Mouse (Mus musculus): ENCODE measurements at regions not wholly inside any gene's neighbourhood (a gene's known extent, or its start where the extent isn't known, plus 50 kb on each side); places are given as distances from the start of the nearest gene placed in this dataset.

GRCm38 (mm10) chr7:73616015-73616414 lies 74.4 kb upstream of the Chd2 start:
- peak overlapping the region; percentile 78 for H3K9ac ChIP-seq (ENCODE audit: insufficient read depth, low read depth, low read length, poor library complexity, severe bottlenecking)
- H3K4me3 ChIP-seq (ENCODE audit: insufficient read depth in 1 of 2, low read depth in 1 of 2, low read length in 2 of 2, poor library complexity in 1 of 2, severe bottlenecking in 1 of 2): no peak overlapping the region; a peak in 1 of 4 replicates
- H3K36me3 ChIP-seq (ENCODE audit: control insufficient read depth, insufficient read depth, low read length, poor library complexity, severe bottlenecking): no peaks in the 10 kb centered on the region
- DNase-seq (ENCODE audit: low read depth, low spot score): no peak
- TF ChIP-seq ZNF384 (IDR thresholded peaks at IDR 0.05; ENCODE audit: low read depth, low read length) (no peak), HCFC1 (IDR thresholded peaks at IDR 0.05; ENCODE audit: borderline replicate concordance, insufficient read depth, low read length) (no peak), CHD2 (IDR thresholded peaks at IDR 0.05; ENCODE audit: low read depth, low read length) (no peak), ZC3H11A (IDR thresholded peaks at IDR 0.05; ENCODE audit: borderline replicate concordance, low read depth, low read length) (no peak), MAFK (IDR thresholded peaks at IDR 0.05; ENCODE audit: insufficient read depth, low read depth, low read length) (no peak)
- peak overlapping the region; percentile 99 for H3K27ac ChIP-seq (ENCODE audit: insufficient read depth, low read depth, low read length, poor library complexity, severe bottlenecking)
- H3K9me3 ChIP-seq (ENCODE audit: control insufficient read depth, insufficient read depth, low read depth, low read length): no peaks in the 10 kb centered on the region
- peaks cover 6 to 16% of the 10 kb centered on the region in 2 experiments; a peak in 3 of 4 replicates for H3K4me1 ChIP-seq (ENCODE audit: control insufficient read depth in 2 of 2, insufficient read depth in 2 of 2, low read length in 2 of 2, poor library complexity in 1 of 2)
- in situ Hi-C loops (cut with MboI; ENCODE audit: low sequenced_read_pairs in 2 of 2, unreplicated experiment in 2 of 2): no loop called here

DNA sequence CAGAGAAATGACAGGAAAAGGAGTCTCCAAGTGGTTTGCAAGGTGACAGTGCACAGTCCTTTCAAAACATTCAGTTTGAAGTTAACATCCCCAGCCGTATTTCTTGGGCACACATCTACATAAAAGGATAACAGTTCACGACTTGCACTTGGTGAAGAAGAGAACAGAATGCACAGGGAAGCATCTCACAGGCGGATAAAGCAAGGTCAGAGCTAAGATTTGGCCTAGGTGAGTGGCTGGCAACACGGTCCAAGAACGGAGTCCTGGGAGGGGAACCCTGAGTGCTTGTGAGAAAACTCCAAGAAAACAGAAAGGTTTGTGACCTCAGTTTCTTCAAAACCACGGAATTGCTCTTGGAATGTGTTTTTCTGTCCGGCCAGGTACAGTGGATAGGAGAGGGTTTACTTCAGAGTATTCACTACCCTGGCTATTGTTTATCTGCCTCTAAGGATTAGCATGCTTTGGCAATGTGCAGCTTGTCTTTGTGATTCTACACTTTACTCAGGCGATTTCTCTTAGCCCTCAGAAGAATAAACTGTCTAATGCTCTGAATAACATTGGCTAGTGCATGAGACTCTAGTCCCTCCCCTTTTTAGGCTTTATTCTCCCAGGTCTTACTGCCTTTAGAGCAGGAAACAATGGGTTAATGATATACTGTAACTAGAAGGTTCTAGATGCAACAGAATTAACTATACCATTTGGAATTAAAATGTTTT lies 73.4 kb upstream of the Chd2 start:
- Histone ChIP-seq H3K4me3 (ENCODE audit: insufficient read depth in 1 of 2, low read depth in 1 of 2, low read length in 2 of 2, poor library complexity in 1 of 2, severe bottlenecking in 1 of 2) (no peak overlapping the region), H3K9me3 (ENCODE audit: control insufficient read depth, insufficient read depth, low read depth, low read length) (no peaks in the 10 kb centered on the region), H3K27ac (ENCODE audit: insufficient read depth, low read depth, low read length, poor library complexity, severe bottlenecking) (peak overlapping the region; percentile 80; the same call in 1 of the 2 replicates), H3K4me1 (ENCODE audit: control insufficient read depth in 2 of 2, insufficient read depth in 2 of 2, low read length in 2 of 2, poor library complexity in 1 of 2) (peaks cover 3 to 16% of the 10 kb centered on the region in 2 experiments; a peak in 3 of 4 replicates), H3K9ac (ENCODE audit: insufficient read depth, low read depth, low read length, poor library complexity, severe bottlenecking) (peak overlapping the region; percentile 46; the same call in 1 of the 2 replicates), H3K36me3 (ENCODE audit: control insufficient read depth, insufficient read depth, low read length, poor library complexity, severe bottlenecking) (no peaks in the 10 kb centered on the region)
- no peak for TF ChIP-seq CHD2 (IDR thresholded peaks at IDR 0.05; ENCODE audit: low read depth, low read length)
- TF ChIP-seq ZC3H11A (IDR thresholded peaks at IDR 0.05; ENCODE audit: borderline replicate concordance, low read depth, low read length): no peak
- TF ChIP-seq MAFK (IDR thresholded peaks at IDR 0.05; ENCODE audit: insufficient read depth, low read depth, low read length): no peak
- no peak for TF ChIP-seq HCFC1 (IDR thresholded peaks at IDR 0.05; ENCODE audit: borderline replicate concordance, insufficient read depth, low read length)
- TF ChIP-seq ZNF384 (IDR thresholded peaks at IDR 0.05; ENCODE audit: low read depth, low read length): no peak
- DNase-seq (ENCODE audit: low read depth, low spot score): no peak
- in situ Hi-C loops (cut with MboI; ENCODE audit: low sequenced_read_pairs in 2 of 2, unreplicated experiment in 2 of 2): no loop called here

DNA sequence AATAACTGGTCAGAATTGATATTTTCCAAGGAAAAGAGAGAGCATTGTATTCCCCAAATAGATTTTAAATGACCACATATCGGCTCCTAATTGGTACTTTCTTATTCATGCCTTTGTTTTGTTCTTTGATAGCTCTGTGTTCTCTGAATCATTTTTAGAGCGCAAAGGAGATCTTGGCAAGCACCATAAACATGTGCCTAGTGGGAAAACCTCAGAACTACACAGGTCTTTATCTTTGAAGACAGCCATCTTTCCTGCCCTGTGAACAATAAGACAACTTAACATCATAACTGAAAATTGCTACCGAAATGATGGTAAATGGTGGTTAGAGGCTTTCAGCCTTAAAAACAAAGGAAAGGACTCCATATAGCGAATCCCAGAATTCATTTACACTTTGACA lies 72.7 kb upstream of the Chd2 start:
- in situ Hi-C loops (cut with MboI; ENCODE audit: low sequenced_read_pairs in 2 of 2, unreplicated experiment in 2 of 2): no loop called here
- Histone ChIP-seq H3K9ac (ENCODE audit: insufficient read depth, low read depth, low read length, poor library complexity, severe bottlenecking) (no peak overlapping the region), H3K9me3 (ENCODE audit: control insufficient read depth, insufficient read depth, low read depth, low read length) (no peaks in the 10 kb centered on the region), H3K4me3 (ENCODE audit: insufficient read depth in 1 of 2, low read depth in 1 of 2, low read length in 2 of 2, poor library complexity in 1 of 2, severe bottlenecking in 1 of 2) (no peak overlapping the region), H3K4me1 (ENCODE audit: control insufficient read depth in 2 of 2, insufficient read depth in 2 of 2, low read length in 2 of 2, poor library complexity in 1 of 2) (peaks cover 3 to 16% of the 10 kb centered on the region in 2 experiments; a peak in 3 of 4 replicates), H3K36me3 (ENCODE audit: control insufficient read depth, insufficient read depth, low read length, poor library complexity, severe bottlenecking) (no peaks in the 10 kb centered on the region), H3K27ac (ENCODE audit: insufficient read depth, low read depth, low read length, poor library complexity, severe bottlenecking) (no peak overlapping the region; the same call in 1 of the 2 replicates)
- no peak for DNase-seq (ENCODE audit: low read depth, low spot score)
- TF ChIP-seq CHD2 (IDR thresholded peaks at IDR 0.05; ENCODE audit: low read depth, low read length): no peak
- no peak for TF ChIP-seq ZNF384 (IDR thresholded peaks at IDR 0.05; ENCODE audit: low read depth, low read length)
- no peak for TF ChIP-seq MAFK (IDR thresholded peaks at IDR 0.05; ENCODE audit: insufficient read depth, low read depth, low read length)

- no peak for DNase-seq (ENCODE audit: low read depth, low spot score)
- no peak overlapping the region for H3K4me3 ChIP-seq (ENCODE audit: insufficient read depth in 1 of 2, low read depth in 1 of 2, low read length in 2 of 2, poor library complexity in 1 of 2, severe bottlenecking in 1 of 2)
- H3K9me3 ChIP-seq (ENCODE audit: control insufficient read depth, insufficient read depth, low read depth, low read length): no peaks in the 10 kb centered on the region
- peaks cover 3 to 19% of the 10 kb centered on the region in 2 experiments; a peak in 3 of 4 replicates for H3K4me1 ChIP-seq (ENCODE audit: control insufficient read depth in 2 of 2, insufficient read depth in 2 of 2, low read length in 2 of 2, poor library complexity in 1 of 2)
- no peaks in the 10 kb centered on the region for H3K36me3 ChIP-seq (ENCODE audit: control insufficient read depth, insufficient read depth, low read length, poor library complexity, severe bottlenecking)
- H3K27ac ChIP-seq (ENCODE audit: insufficient read depth, low read depth, low read length, poor library complexity, severe bottlenecking): no peak overlapping the region
- in situ Hi-C loops (cut with MboI; ENCODE audit: low sequenced_read_pairs in 2 of 2, unreplicated experiment in 2 of 2): no loop called here
- H3K9ac ChIP-seq (ENCODE audit: insufficient read depth, low read depth, low read length, poor library complexity, severe bottlenecking): no peak overlapping the region
- TF ChIP-seq ZC3H11A (IDR thresholded peaks at IDR 0.05; ENCODE audit: borderline replicate concordance, low read depth, low read length) (no peak), HCFC1 (IDR thresholded peaks at IDR 0.05; ENCODE audit: borderline replicate concordance, insufficient read depth, low read length) (no peak), MAFK (IDR thresholded peaks at IDR 0.05; ENCODE audit: insufficient read depth, low read depth, low read length) (no peak), ZNF384 (IDR thresholded peaks at IDR 0.05; ENCODE audit: low read depth, low read length) (no peak), CHD2 (IDR thresholded peaks at IDR 0.05; ENCODE audit: low read depth, low read length) (no peak)
Measured at GRCm38 (mm10) chr7:73612752-73613092, 71.1 kb upstream of the Chd2 start.
